Mouse (Mus musculus): ENCODE data around the gene Ccser1. TPM values are rescaled to one million over a fixed set of nuclear protein-coding genes. Genes with fewer than 3 reads are reported as not detected.

Gene Ccser1
- 0.70 TPM in 1 of 2 replicates, not detected in the other for polyA plus RNA-seq (2012; ENCODE audit: insufficient read depth, insufficient read length, missing spikeins)

GRCm38 (mm10) chr6:61179949-61180755, at the start of gene Ccser1:
Gene Ccser1 (plus strand): TSS chr6:61180324.
- H3K4me1 ChIP-seq (ENCODE audit: control insufficient read depth, insufficient read depth, low read length) = no peaks in the 10 kb centered on the region
- H3K4me3 ChIP-seq (ENCODE audit: insufficient read depth, low read length) = peak within 1 kb of the TSS; percentile 17
- no peak within 1 kb of the TSS for H3K27ac ChIP-seq (ENCODE audit: insufficient read depth, low read depth, low read length)
- TF ChIP-seq POLR2A (IDR thresholded peaks at IDR 0.05; ENCODE audit: borderline replicate concordance, low read depth, low read length) = no peak

GRCm38 (mm10) chr6:61136436-61136835, 43.7 kb upstream of the Ccser1 start:
- H3K4me1 ChIP-seq (ENCODE audit: control insufficient read depth, insufficient read depth, low read length) = no peaks in the 10 kb centered on the region
- TF ChIP-seq POLR2A (IDR thresholded peaks at IDR 0.05; ENCODE audit: borderline replicate concordance, low read depth, low read length) (no peak), CTCF (IDR thresholded peaks at IDR 0.05; ENCODE audit: low read depth, low read length) (no peak)
- no peak overlapping the region for H3K4me3 ChIP-seq (ENCODE audit: insufficient read depth, low read length)
- H3K27ac ChIP-seq (ENCODE audit: insufficient read depth, low read depth, low read length) = no peak overlapping the region

- no peak for TF ChIP-seq POLR2A (IDR thresholded peaks at IDR 0.05; ENCODE audit: borderline replicate concordance, low read depth, low read length)
- no peak for TF ChIP-seq CTCF (IDR thresholded peaks at IDR 0.05; ENCODE audit: low read depth, low read length)
- H3K4me3 ChIP-seq (ENCODE audit: insufficient read depth, low read length) = no peak overlapping the region
- no peaks in the 10 kb centered on the region for H3K4me1 ChIP-seq (ENCODE audit: control insufficient read depth, insufficient read depth, low read length)
- H3K27ac ChIP-seq (ENCODE audit: insufficient read depth, low read depth, low read length) = no peak overlapping the region
Measured at GRCm38 (mm10) chr6:61143031-61143430, 37.1 kb upstream of the Ccser1 start.

GRCm38 (mm10) chr6:61152924-61153323, 27.2 kb upstream of the Ccser1 start:
- TF ChIP-seq CTCF (IDR thresholded peaks at IDR 0.05; ENCODE audit: low read depth, low read length) (no peak), POLR2A (IDR thresholded peaks at IDR 0.05; ENCODE audit: borderline replicate concordance, low read depth, low read length) (no peak)

GRCm38 (mm10) chr6:61154654-61155053, 25.5 kb upstream of the Ccser1 start:
- no peaks in the 10 kb centered on the region for H3K4me1 ChIP-seq (ENCODE audit: control insufficient read depth, insufficient read depth, low read length)
- H3K27ac ChIP-seq (ENCODE audit: insufficient read depth, low read depth, low read length) = no peak overlapping the region
- no peak overlapping the region for H3K4me3 ChIP-seq (ENCODE audit: insufficient read depth, low read length)
- TF ChIP-seq POLR2A (IDR thresholded peaks at IDR 0.05; ENCODE audit: borderline replicate concordance, low read depth, low read length) = no peak

More at GRCm38 (mm10) chr6:61152924-61153323, 27.2 kb upstream of the Ccser1 start:
- Histone ChIP-seq H3K4me1 (ENCODE audit: control insufficient read depth, insufficient read depth, low read length) (no peaks in the 10 kb centered on the region), H3K4me3 (ENCODE audit: insufficient read depth, low read length) (no peak overlapping the region), H3K27ac (ENCODE audit: insufficient read depth, low read depth, low read length) (no peak overlapping the region)

- TF ChIP-seq CTCF (IDR thresholded peaks at IDR 0.05; ENCODE audit: low read depth, low read length) (no peak), POLR2A (IDR thresholded peaks at IDR 0.05; ENCODE audit: borderline replicate concordance, low read depth, low read length) (no peak)
- Histone ChIP-seq H3K4me1 (ENCODE audit: control insufficient read depth, insufficient read depth, low read length) (no peaks in the 10 kb centered on the region), H3K4me3 (ENCODE audit: insufficient read depth, low read length) (no peak overlapping the region), H3K27ac (ENCODE audit: insufficient read depth, low read depth, low read length) (no peak overlapping the region)
Measured at GRCm38 (mm10) chr6:61155059-61155629, 25.0 kb upstream of the Ccser1 start.

- TF ChIP-seq POLR2A (IDR thresholded peaks at IDR 0.05; ENCODE audit: borderline replicate concordance, low read depth, low read length) = no peak
- TF ChIP-seq CTCF (IDR thresholded peaks at IDR 0.05; ENCODE audit: low read depth, low read length) = no peak
Measured at GRCm38 (mm10) chr6:61155718-61156117, 24.4 kb upstream of the Ccser1 start.

GRCm38 (mm10) chr6:61162117-61162516, 18.0 kb upstream of the Ccser1 start:
- no peak overlapping the region for H3K27ac ChIP-seq (ENCODE audit: insufficient read depth, low read depth, low read length)

More at GRCm38 (mm10) chr6:61155718-61156117, 24.4 kb upstream of the Ccser1 start:
- no peak overlapping the region for H3K27ac ChIP-seq (ENCODE audit: insufficient read depth, low read depth, low read length)
- H3K4me3 ChIP-seq (ENCODE audit: insufficient read depth, low read length) = no peak overlapping the region
- H3K4me1 ChIP-seq (ENCODE audit: control insufficient read depth, insufficient read depth, low read length) = no peaks in the 10 kb centered on the region

GRCm38 (mm10) chr6:61166891-61167290, 13.2 kb upstream of the Ccser1 start:
- no peak for TF ChIP-seq POLR2A (IDR thresholded peaks at IDR 0.05; ENCODE audit: borderline replicate concordance, low read depth, low read length)
- no peak for TF ChIP-seq CTCF (IDR thresholded peaks at IDR 0.05; ENCODE audit: low read depth, low read length)
- H3K27ac ChIP-seq (ENCODE audit: insufficient read depth, low read depth, low read length) = no peak overlapping the region
- H3K4me3 ChIP-seq (ENCODE audit: insufficient read depth, low read length) = no peak overlapping the region
- H3K4me1 ChIP-seq (ENCODE audit: control insufficient read depth, insufficient read depth, low read length) = no peaks in the 10 kb centered on the region

More at GRCm38 (mm10) chr6:61162117-61162516, 18.0 kb upstream of the Ccser1 start:
- H3K4me3 ChIP-seq (ENCODE audit: insufficient read depth, low read length) = no peak overlapping the region
- TF ChIP-seq POLR2A (IDR thresholded peaks at IDR 0.05; ENCODE audit: borderline replicate concordance, low read depth, low read length) (no peak), CTCF (IDR thresholded peaks at IDR 0.05; ENCODE audit: low read depth, low read length) (no peak)
- H3K4me1 ChIP-seq (ENCODE audit: control insufficient read depth, insufficient read depth, low read length) = no peaks in the 10 kb centered on the region

- no peak for TF ChIP-seq CTCF (IDR thresholded peaks at IDR 0.05; ENCODE audit: low read depth, low read length)
- TF ChIP-seq POLR2A (IDR thresholded peaks at IDR 0.05; ENCODE audit: borderline replicate concordance, low read depth, low read length) = no peak
- H3K27ac ChIP-seq (ENCODE audit: insufficient read depth, low read depth, low read length) = no peak overlapping the region
- H3K4me1 ChIP-seq (ENCODE audit: control insufficient read depth, insufficient read depth, low read length) = no peaks in the 10 kb centered on the region
- no peak overlapping the region for H3K4me3 ChIP-seq (ENCODE audit: insufficient read depth, low read length)
Measured at GRCm38 (mm10) chr6:61176126-61176525, 4.0 kb upstream of the Ccser1 start.

Measured in bone marrow macrophage, adult 2 months (primary cell).